Mouse (Mus musculus): Measurements from ENCODE around the gene Fndc11. TPM values are rescaled to one million over a fixed set of nuclear protein-coding genes. Genes with fewer than 3 reads are reported as not detected.

Gene Fndc11
- total RNA-seq, 2 experiments from 2014 or later = not detected

DNA sequence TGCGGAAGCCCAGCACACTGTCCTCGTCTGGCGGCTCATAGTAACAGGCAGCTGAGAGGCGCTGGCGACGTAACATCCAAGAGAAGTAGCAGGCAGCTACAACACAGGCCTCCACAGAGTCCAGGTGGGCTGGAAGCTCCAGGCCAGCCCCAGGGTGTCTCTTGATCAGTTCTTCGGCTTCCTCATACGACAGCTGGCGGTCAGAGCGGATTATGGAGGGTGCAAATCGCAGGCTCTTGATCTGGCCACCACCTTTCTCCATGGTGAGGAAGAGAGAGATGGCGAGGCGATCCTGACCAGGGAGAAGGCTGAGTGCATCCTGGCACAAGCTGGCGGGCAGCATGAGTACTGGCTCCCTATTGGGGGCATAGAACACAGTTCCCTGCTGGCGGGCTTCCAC lies 13.6 kb downstream of the Fndc11 start:
- H3K27ac ChIP-seq = no peak overlapping the region
- H3K4me3 ChIP-seq = no peak overlapping the region
- no peak for TF ChIP-seq CTCF (conservative IDR thresholded peaks at IDR 0.05)
- DNase-seq (ENCODE audit: low spot score in 2 of 2) = no peak

- H3K4me3 ChIP-seq = no peak overlapping the region
- no peak overlapping the region for H3K27ac ChIP-seq
- no peak for DNase-seq (ENCODE audit: low spot score in 2 of 2)
- no peak for TF ChIP-seq CTCF (conservative IDR thresholded peaks at IDR 0.05)
Measured at GRCm38 (mm10) chr2:181234680-181235079, 14.9 kb downstream of the Fndc11 start.

DNA sequence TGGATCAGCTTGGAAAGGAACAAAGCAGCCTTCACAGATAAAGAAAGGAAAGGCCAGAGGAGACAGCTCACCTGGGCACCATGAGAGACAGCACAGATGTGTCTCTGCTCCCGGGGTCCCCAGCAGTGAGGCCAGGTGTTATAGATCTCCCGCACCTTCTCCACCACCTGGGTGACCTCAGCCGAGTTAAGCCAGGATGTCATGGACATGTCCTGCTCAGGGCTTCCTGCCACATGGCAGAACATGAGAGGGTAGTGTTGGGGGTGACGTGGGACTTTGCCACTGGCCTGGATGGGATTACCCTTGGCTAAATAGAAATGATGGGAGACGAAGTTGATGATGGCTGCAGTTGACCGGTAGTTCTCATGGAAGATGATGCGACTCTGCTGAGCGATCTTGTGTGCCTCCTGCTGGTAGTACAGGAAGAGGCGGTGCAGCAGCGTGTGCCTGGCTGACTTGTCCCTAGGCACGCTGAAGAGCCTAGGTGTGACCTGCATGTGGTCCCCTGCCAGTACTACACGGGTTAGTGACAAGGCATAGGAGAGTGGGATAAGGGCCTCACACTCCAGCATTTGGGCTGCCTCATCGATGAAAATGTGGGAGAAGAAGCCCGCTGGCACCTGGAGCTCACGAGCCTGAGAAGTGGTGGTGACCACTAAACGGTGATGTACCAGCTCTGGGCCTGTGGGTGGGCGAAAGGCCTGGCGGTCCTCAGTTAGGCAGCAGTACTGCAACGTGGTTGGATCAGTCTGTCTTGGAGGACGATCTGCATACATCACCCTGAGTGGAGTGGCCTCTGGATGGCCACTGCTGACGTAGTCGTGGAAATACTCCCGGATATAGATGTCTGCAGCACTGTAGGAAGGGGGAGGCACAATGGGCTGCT lies 16.1 kb downstream of the Fndc11 start:
- Histone ChIP-seq H3K27ac (no peak overlapping the region), H3K4me3 (no peak overlapping the region)
- peak; percentile 40 for TF ChIP-seq CTCF (conservative IDR thresholded peaks at IDR 0.05)
- DNase-seq (ENCODE audit: low spot score in 2 of 2) = no peak

DNA sequence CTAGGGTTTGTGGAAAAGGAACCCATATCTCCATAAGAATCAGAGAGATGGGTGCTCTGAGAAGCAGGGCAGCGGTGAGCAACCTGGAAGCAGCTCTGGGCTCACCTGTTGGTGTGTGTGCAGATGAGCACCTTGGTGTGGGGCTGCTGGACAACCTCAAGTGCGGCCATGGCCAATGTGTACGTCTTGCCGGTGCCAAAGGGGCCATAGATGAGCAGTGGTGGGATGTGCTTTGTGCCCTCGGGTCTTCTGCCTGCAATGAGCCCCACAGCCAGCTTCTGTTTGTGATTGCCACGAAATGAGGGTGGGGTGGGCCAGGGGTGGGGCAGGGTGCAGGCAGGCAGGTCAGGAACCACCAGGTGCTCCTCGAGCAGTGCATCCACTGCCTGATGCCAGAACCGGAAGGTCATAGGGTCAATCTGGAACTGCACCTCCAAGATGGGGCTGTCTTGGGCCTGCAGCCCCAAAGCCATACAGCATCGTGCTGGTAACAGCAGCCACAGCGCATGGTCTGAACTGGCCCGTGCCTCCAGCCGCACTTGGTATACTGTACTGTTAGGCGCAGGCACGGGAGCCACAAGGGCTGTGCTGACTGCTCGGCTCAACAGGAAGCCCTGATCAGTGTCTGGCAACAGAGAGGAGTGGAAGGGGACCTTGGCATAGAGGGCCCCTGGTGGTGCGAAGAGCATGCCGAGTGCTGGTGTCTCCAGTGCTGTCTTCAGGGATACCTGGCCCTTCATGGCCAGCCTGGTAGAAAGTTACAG lies 17.6 kb downstream of the Fndc11 start:
- Histone ChIP-seq H3K4me3 (no peak overlapping the region), H3K27ac (no peak overlapping the region)
- no peak for DNase-seq (ENCODE audit: low spot score in 2 of 2)
- no peak for TF ChIP-seq CTCF (conservative IDR thresholded peaks at IDR 0.05)

DNA sequence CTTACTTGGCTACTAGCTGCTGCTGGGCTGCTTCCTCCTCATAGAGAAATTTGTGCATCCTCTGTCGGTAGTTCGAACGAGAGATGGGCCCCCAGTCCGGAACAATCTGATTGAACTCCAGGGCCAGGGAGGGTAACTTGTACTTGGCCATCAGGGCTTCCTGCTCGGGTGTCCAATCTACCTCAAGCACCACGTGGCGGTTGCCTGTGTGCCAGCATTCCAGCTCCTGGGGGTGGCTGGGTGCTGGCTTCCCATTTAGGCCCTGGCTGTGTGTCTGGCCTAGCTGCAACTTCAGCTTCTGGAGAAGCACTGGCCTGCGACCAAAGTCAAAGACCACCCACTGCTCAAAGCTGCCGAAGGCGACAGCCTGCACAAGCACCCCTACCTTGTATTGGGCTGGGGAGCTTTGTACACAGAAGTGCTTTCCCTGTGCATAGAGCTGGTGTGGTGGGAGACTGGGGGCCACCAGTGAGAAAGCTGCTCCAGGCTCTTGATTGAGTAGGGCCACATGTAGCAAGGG lies 18.3 kb downstream of the Fndc11 start:
- no peak for DNase-seq (ENCODE audit: low spot score in 2 of 2)
- H3K27ac ChIP-seq = no peak overlapping the region
- no peak for TF ChIP-seq CTCF (conservative IDR thresholded peaks at IDR 0.05)
- no peak overlapping the region for H3K4me3 ChIP-seq

DNA sequence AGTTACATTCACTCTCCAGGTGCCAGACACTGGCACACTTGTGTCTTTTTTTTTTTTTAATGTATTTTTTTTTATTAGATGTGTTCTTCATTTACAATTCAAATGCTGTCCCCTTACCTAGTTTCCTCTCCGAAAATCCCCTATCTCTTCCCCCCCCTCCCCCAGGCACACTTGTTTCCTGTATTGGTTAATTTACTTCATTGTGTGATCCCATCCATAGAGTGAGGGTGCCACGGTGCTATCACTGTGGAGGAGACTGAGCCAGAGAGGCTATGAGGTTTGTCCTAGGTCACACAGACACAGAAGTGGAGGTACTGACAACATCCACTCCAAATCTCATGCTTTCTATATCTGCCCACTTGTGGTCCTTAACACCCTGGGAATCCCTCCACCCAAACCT lies 19.0 kb downstream of the Fndc11 start:
- no peak for DNase-seq (ENCODE audit: low spot score in 2 of 2)
- no peak overlapping the region for H3K4me3 ChIP-seq
- H3K27ac ChIP-seq = no peak overlapping the region
- no peak for TF ChIP-seq CTCF (conservative IDR thresholded peaks at IDR 0.05)

DNA sequence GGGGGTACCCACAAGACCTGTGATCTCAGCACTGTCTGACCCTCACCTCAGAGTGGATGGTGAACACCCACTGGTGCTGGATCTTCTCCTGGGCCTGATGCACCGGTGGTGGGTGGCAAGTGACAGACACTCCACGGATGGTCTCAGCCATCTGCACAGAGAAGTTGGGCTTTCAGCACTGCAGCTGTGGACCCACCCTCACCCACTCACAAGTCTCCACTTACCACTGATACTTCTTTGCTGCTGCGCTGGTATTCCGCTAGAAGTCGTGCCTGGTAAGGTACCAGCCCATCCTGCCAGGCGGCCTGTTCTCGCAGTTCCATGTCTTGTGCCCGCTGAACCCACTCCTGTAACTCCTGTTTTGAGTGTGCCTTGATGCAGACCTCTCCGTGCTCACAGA lies 19.4 kb downstream of the Fndc11 start:
- DNase-seq (ENCODE audit: low spot score in 2 of 2) = no peak
- no peak overlapping the region for H3K4me3 ChIP-seq
- no peak for TF ChIP-seq CTCF (conservative IDR thresholded peaks at IDR 0.05)
- H3K27ac ChIP-seq = no peak overlapping the region

DNA sequence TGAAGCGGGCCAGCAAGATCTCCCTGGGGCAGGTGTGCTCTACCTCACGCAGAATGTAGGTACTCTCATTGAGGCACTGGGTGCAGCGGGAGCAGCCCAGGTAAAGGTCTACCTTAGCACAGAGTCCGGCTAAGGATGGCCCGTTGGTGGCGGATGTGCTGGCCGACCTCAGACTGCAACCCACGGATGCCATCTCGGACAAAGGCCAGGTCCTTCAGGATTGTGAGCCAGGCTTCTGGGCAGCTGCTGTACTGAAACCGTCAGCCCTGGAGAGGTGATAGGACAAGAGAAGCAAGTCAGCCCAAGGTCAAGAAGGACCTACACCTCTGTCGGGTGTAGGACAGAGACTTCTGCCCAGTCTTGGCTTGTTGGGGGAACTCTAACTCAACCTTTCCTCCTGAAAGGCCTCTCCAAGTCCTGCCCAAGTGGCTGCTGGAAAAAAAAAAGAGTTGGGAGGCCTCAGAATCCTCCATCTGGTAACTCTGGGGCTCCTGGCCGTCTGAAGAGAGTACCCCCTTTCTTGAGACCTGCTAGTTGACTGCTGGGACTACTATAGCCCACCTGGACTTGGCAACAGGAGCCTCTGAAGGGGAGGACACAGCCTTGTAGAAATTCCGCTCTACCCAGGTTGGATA lies 21.1 kb downstream of the Fndc11 start:
- TF ChIP-seq CTCF (conservative IDR thresholded peaks at IDR 0.05) = no peak
- H3K27ac ChIP-seq = no peak overlapping the region
- no peak for DNase-seq (ENCODE audit: low spot score in 2 of 2)
- no peak overlapping the region for H3K4me3 ChIP-seq

- no peak for DNase-seq (ENCODE audit: low spot score in 2 of 2)
- peak within 1 kb of the TSS; percentile 49 for H3K4me3 ChIP-seq
- no peak for TF ChIP-seq CTCF (conservative IDR thresholded peaks at IDR 0.05)
- peak within 1 kb of the TSS; percentile 39; the same call in 1 of the 2 replicates for H3K27ac ChIP-seq
Measured at GRCm38 (mm10) chr2:181241602-181242313, 21.9 kb downstream of the Fndc11 start, which contains the start of gene Helz2. TSS of gene Helz2 (minus strand) at chr2:181242027.

- Histone ChIP-seq H3K27ac (no peak overlapping the region), H3K4me3 (peak overlapping the region; percentile 49; the same call in 1 of the 2 replicates)
- no peak for TF ChIP-seq CTCF (conservative IDR thresholded peaks at IDR 0.05)
- no peak for DNase-seq (ENCODE audit: low spot score in 2 of 2)
Measured at GRCm38 (mm10) chr2:181242314-181242665, 22.5 kb downstream of the Fndc11 start.

DNA sequence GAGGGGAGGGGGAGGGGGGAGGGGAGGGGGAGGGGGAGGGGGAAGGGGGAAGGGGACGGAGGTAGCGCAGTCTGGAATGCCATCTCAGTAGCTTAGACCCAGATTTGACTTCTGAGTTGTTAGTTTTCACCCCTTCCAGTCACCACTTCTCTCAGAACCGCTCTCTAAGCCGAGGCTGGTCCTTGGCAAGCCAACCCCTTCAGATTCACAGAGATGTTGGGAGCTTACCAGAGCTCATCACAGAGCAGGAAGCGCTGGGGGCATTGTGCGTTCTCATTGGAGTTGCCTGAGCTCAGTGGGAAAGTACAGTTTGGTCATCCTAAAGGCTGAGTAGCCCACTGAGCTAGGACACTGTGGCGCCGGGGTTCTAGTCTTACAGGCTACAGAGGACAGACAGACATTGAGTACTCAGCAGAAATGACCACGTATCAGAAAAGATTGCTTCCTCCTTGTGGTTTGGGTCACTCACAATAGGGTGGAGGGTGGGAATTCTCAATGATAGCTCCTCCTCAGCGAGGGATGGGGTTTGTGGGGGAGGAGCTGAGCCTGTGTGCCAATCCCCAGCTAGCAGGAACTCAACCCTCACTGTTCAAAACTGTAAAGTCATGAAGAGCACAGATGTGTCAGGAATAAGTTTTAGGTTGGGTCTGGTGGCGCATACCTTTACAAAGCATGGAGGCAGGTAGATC lies 24.0 kb downstream of the Fndc11 start:
- TF ChIP-seq CTCF (conservative IDR thresholded peaks at IDR 0.05) = no peak
- Histone ChIP-seq H3K27ac (no peak overlapping the region), H3K4me3 (no peak overlapping the region)
- no peak for DNase-seq (ENCODE audit: low spot score in 2 of 2)

DNA sequence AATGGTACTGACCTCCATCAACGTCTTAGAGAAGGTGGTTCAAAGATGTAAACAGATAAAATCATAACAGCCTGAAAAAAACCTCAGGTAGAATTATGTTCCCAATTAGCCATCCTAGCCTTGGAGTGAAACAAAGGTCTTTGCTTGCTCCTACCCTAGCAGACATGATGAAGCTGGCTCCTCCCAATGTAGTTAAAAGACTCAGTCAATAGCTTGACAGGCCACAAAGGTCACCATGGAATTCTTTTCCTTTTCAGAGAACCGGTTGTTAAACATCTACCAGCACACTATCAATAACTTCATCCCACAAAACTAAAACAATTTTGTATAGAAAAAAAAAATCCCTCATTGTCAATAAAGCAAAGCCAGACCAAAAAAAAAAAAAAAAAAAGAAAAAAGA lies 25.2 kb downstream of the Fndc11 start:
- DNase-seq (ENCODE audit: low spot score in 2 of 2) = no peak
- no peak overlapping the region for H3K4me3 ChIP-seq
- no peak overlapping the region for H3K27ac ChIP-seq
- no peak for TF ChIP-seq CTCF (conservative IDR thresholded peaks at IDR 0.05)
